Mouse (Mus musculus) ES-Bruce4 (cell line): Measurements from ENCODE around the gene Hibch.

ENCODE experiments used
- CTCF ChIP-seq: IDR thresholded peaks from one replicate; pipeline ENCODE4 v1.8.1; 2011; ENCODE audit warnings: low read depth, low read length
- EP300 ChIP-seq: IDR thresholded peaks from 2 replicates; pipeline ENCODE4 v1.6.1; 2011; ENCODE audit warnings: low read depth, low read length; ENCODE audit not compliant: insufficient read depth
- POLR2A ChIP-seq: IDR thresholded peaks from one replicate; pipeline ENCODE4 v1.8.1; 2011; ENCODE audit warnings: low read length; ENCODE audit not compliant: insufficient read depth

DNA sequence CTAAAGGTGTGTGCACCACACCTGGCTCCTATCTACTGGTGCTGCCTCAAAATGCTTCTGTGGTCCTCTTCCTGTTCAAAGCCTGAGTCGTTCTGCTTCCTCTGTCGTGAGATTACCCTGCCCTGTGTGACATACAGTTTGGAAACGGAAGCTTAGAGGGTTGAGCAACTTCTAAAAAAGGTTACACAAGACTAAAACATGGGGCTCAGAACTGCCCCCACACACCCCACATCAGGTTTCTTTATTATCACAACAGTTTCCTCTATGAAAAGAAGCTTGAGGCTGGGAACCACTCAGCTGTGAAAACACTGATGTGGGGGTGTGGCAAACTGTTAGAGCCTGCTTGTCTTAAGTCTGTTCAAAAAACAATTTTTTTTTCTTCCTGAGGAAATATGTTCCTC is 44.4 kb upstream of the Hibch start:
- no peak for TF ChIP-seq CTCF
- TF ChIP-seq POLR2A = no peak
- no peak for TF ChIP-seq EP300
